Mouse (Mus musculus): ENCODE results near the gene Rnf115. TPM values are rescaled to one million over a fixed set of nuclear protein-coding genes. Genes with fewer than 3 reads are reported as not detected.
A peak's percentile ranks its signal among the peaks of the same experiment; 100 is the strongest.

Rnf115 gene
- polyA plus RNA-seq, 1 experiment from 2014 or later = 66.6 TPM

DNA sequence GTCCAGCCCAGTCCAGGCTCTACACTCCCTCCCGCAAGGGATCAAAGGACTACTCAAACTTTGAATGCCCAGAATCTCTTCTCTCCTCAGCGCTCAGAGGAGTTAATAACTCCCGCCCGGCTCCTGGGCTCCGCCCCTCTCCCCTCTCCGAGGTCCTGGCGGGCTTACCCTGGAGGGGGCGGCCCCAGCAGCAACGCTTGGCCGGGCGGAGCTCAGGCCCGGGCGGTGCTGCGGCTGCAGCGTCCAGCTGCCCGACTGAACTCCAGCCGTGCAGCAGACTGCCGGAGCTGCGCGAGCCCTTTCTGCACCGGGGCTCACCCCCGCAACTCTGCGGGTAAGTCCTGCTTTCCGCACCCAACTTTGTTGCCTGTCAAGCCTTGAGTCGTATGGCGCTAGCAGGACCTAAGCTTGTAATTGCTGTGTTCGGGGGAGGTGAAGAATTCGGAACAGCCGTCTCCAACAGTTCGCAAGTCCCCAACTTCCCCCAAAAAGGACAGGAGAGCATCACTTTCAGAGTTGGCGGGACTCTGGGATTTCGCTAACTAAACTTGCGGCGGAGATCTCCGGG is 31.2 kb upstream of the Rnf115 start, which contains the start of gene Pias3:
Pias3 (plus strand) TSS at position 187 of the 568 bp plus-strand sequence.
- H3K9me3 ChIP-seq = no peaks in the 10 kb centered on the region
- H3K27ac ChIP-seq (replicated peaks) = peak within 1 kb of the TSS; percentile 88
- ATAC-seq (replicated peaks) = peak; percentile 61
- under 1% methylated on average over 35 of the region's 35 CpGs for WGBS
- peak within 1 kb of the TSS; percentile 94 for H3K4me3 ChIP-seq
- peak within 1 kb of the TSS; percentile 82 for H3K9ac ChIP-seq (replicated peaks)
- H3K4me2 ChIP-seq (replicated peaks) = peak within 1 kb of the TSS; percentile 75
- no peaks in the 10 kb centered on the region for H3K27me3 ChIP-seq
- no peaks in the 10 kb centered on the region for H3K36me3 ChIP-seq
- peaks cover 11% of the 10 kb centered on the region for H3K4me1 ChIP-seq

- peak overlapping the region; percentile 75 for H3K4me2 ChIP-seq (replicated peaks)
- H3K9ac ChIP-seq (replicated peaks) = peak overlapping the region; percentile 82
- ATAC-seq (replicated peaks) = peak; percentile 91
- no peaks in the 10 kb centered on the region for H3K9me3 ChIP-seq
- under 1% methylated on average over 85 of the region's 85 CpGs for WGBS
- peaks cover 11% of the 10 kb centered on the region for H3K4me1 ChIP-seq
- no peaks in the 10 kb centered on the region for H3K27me3 ChIP-seq
- peak overlapping the region; percentile 94 for H3K4me3 ChIP-seq
- 0 out of 2 replicates have a peak, but pooled peaks cover 1% of the 10 kb centered on the region for H3K36me3 ChIP-seq
- peak overlapping the region; percentile 88 for H3K27ac ChIP-seq (replicated peaks)
Observed at GRCm38 (mm10) chr3:96696766-96697732, 30.4 kb upstream of the Rnf115 start.

DNA sequence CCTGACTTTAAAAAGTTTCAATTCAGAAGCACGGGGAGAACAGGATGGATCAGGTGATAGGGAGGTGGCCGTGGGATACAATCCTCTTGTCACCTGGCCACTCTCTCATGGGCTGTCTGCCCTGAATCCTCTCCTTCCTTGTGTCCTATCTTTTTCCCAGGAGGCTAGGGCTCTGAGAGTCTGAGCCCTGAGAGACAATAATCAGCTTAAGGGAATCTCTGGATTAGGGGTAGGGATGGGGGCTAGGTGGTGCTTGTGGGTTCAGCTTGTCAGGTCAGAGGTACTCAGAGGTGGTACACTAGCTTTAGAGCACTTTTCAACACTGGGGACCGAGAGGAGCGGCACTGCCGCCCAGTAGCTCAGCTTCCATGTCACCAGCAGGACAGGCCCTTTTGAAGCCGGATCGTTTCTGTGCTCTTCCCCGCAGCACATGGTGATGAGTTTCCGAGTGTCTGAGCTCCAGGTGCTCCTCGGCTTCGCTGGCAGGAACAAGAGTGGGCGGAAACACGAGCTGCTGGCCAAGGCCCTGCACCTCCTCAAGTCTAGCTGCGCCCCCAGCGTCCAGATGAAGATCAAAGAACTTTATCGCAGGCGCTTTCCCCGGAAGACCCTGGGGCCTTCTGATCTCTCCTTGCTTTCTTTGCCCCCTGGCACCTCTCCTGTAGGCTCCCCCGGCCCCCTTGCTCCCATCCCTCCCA is 28.3 kb upstream of the Rnf115 start:
- Histone ChIP-seq H3K27me3 (no peaks in the 10 kb centered on the region), H3K36me3 (peaks cover 8% of the 10 kb centered on the region; the same call in 1 of the 2 replicates), H3K9ac (replicated peaks) (no peak overlapping the region), H3K4me3 (no peak overlapping the region), H3K9me3 (no peaks in the 10 kb centered on the region), H3K4me2 (replicated peaks) (no peak overlapping the region), H3K4me1 (peaks cover 11% of the 10 kb centered on the region), H3K27ac (replicated peaks) (no peak overlapping the region)
- no peak for ATAC-seq (replicated peaks)
- 57% methylated on average over 19 of the region's 19 CpGs for WGBS

GRCm38 (mm10) chr3:96700376-96700775 is 27.1 kb upstream of the Rnf115 start:
- peaks cover 16% of the 10 kb centered on the region for H3K36me3 ChIP-seq
- no peak overlapping the region for H3K4me2 ChIP-seq (replicated peaks)
- peaks cover 11% of the 10 kb centered on the region for H3K4me1 ChIP-seq
- H3K9ac ChIP-seq (replicated peaks) = no peak overlapping the region
- 46% methylated on average over 7 of the region's 7 CpGs for WGBS
- H3K9me3 ChIP-seq = no peaks in the 10 kb centered on the region
- H3K27ac ChIP-seq (replicated peaks) = no peak overlapping the region
- no peak overlapping the region for H3K4me3 ChIP-seq
- no peak for ATAC-seq (replicated peaks)
- no peaks in the 10 kb centered on the region for H3K27me3 ChIP-seq

GRCm38 (mm10) chr3:96701003-96701402 is 26.5 kb upstream of the Rnf115 start:
- Histone ChIP-seq H3K9me3 (no peaks in the 10 kb centered on the region), H3K4me1 (peaks cover 9% of the 10 kb centered on the region), H3K4me2 (replicated peaks) (no peak overlapping the region), H3K4me3 (no peak overlapping the region), H3K27me3 (no peaks in the 10 kb centered on the region), H3K9ac (replicated peaks) (no peak overlapping the region), H3K36me3 (peaks cover 16% of the 10 kb centered on the region), H3K27ac (replicated peaks) (no peak overlapping the region)
- ATAC-seq (replicated peaks) = no peak
- 81% methylated on average over 4 of the region's 4 CpGs for WGBS

DNA sequence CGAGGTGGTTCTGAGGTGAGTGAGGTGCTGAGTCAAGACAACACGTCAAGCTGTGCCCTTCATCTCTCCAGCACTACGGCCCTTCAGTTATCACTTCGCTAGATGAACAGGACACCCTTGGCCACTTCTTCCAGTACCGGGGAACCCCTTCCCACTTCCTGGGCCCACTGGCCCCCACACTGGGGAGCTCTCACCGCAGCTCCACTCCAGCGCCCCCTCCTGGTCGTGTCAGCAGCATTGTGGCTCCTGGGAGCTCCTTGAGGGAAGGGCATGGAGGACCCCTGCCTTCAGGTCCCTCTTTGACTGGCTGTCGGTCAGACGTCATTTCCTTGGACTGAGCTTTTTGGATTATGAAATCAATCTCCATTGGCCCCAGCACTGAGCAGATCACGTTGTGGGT is 22.7 kb upstream of the Rnf115 start:
- 64% methylated on average over 11 of the region's 11 CpGs for WGBS
- H3K9me3 ChIP-seq = no peaks in the 10 kb centered on the region
- no peaks in the 10 kb centered on the region for H3K27me3 ChIP-seq
- H3K36me3 ChIP-seq = peaks cover 16% of the 10 kb centered on the region
- ATAC-seq (replicated peaks) = no peak
- H3K4me1 ChIP-seq = peaks cover 6% of the 10 kb centered on the region; the same call in 1 of the 2 replicates
- no peak overlapping the region for H3K4me3 ChIP-seq
- no peak overlapping the region for H3K9ac ChIP-seq (replicated peaks)
- no peak overlapping the region for H3K4me2 ChIP-seq (replicated peaks)
- no peak overlapping the region for H3K27ac ChIP-seq (replicated peaks)

DNA sequence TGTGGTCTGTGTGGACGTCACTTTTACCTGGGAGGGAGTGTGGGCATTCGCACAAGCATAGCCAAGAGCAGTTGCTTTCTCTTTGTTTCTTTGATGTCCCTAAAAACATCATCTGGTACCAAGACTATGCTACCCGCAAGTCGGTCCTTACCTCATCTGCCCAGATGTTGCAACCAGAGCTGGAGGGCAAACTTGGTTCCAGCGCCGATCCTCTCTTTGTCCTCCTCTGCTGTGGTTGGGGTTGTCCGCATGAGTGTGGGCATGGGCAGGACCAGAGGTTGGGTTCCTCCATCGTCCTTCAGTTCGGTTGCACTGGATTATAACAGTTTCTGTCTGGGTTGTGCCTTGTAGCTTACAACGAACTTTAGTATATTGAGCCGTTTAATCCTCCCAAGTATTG is 21.2 kb upstream of the Rnf115 start:
- ATAC-seq (replicated peaks) = no peak

DNA sequence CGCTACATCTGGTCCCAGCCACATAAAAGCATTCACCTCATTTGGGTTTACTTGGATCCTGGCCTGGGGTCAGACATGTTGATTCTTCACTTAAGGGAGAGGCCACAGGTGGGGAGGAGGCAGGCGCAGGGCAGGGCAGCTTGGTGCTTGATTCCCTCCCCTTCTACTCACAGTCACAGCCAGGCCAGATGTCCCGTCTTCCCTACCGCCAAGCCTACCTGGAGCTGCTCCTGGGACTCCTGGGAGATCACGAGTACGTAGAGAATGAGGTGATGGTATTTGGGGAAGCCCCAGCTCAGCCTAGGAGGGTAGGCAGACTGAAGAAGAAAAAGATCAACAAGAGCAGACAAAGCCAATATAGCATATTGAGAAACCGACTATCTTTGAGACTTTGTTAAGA is 20.5 kb upstream of the Rnf115 start:
- ATAC-seq (replicated peaks) = no peak
- Histone ChIP-seq H3K4me2 (replicated peaks) (no peak overlapping the region), H3K9ac (replicated peaks) (no peak overlapping the region), H3K9me3 (no peaks in the 10 kb centered on the region), H3K27ac (replicated peaks) (no peak overlapping the region), H3K4me1 (peaks cover 6% of the 10 kb centered on the region; the same call in 1 of the 2 replicates), H3K4me3 (no peak overlapping the region), H3K36me3 (peaks cover 34% of the 10 kb centered on the region), H3K27me3 (no peaks in the 10 kb centered on the region)
- WGBS = 80% methylated on average over 7 of the region's 7 CpGs

More for the DNA sequence above, 21.2 kb upstream of the Rnf115 start:
- peaks cover 6% of the 10 kb centered on the region; the same call in 1 of the 2 replicates for H3K4me1 ChIP-seq
- no peaks in the 10 kb centered on the region for H3K27me3 ChIP-seq
- 90% methylated on average over 11 of the region's 11 CpGs for WGBS
- H3K4me2 ChIP-seq (replicated peaks) = no peak overlapping the region
- no peak overlapping the region for H3K4me3 ChIP-seq
- H3K27ac ChIP-seq (replicated peaks) = no peak overlapping the region
- H3K9ac ChIP-seq (replicated peaks) = no peak overlapping the region
- peaks cover 27% of the 10 kb centered on the region for H3K36me3 ChIP-seq
- no peaks in the 10 kb centered on the region for H3K9me3 ChIP-seq

DNA sequence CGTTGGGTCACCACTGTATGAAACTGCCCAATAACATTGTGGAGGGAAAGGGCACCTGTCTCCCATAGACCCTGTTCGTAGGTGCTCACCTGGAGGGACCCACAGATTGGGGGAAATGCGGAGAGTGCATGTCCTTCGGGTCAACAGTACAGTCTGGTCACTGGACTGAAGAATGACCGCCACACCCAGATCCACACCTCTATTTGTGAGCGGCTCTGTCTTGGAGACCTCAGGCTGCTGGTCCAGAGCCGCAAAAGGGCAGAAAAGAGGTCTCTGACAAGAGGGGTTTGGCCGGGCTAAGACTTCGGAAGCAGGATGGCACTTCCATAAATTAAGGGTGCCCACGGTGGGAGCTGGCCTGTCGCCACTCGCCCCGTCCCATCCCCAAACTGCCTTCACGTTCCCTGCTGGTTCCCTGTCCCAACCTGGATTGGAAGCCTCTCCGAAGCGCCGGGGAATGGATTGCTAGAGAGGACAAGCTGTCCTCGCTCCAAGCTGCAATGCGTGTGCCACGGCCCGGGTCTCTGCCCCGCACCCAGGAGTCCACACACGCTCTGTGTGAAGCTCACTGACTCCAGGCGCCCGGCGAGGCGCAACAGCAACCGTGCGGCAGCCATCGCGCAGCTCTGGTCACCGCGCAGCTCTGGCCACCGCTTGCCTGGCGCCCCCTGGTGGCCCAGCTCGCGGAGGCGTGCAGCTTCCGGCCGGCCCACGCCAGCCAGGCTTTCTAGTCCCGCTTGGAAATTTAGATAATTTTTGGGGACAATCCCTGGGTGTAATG is 19.4 kb upstream of the Rnf115 start, which contains the start of gene Nudt17:
Nudt17 (minus strand) TSS at position 660 of the 781 bp plus-strand sequence.
- Histone ChIP-seq H3K4me1 (peaks cover 6% of the 10 kb centered on the region; the same call in 1 of the 2 replicates), H3K4me3 (peak within 1 kb of the TSS; percentile 60), H3K4me2 (replicated peaks) (peak within 1 kb of the TSS; percentile 98), H3K36me3 (peaks cover 38% of the 10 kb centered on the region), H3K9ac (replicated peaks) (peak within 1 kb of the TSS; percentile 81), H3K27me3 (no peaks in the 10 kb centered on the region), H3K27ac (replicated peaks) (no peak within 1 kb of the TSS), H3K9me3 (no peaks in the 10 kb centered on the region)
- 5% methylated on average over 42 of the region's 42 CpGs for WGBS
- ATAC-seq (replicated peaks) = peak; percentile 85

GRCm38 (mm10) chr3:96708684-96709064 is 18.8 kb upstream of the Rnf115 start:
- H3K27ac ChIP-seq (replicated peaks) = no peak overlapping the region
- ATAC-seq (replicated peaks) = no peak; the same call in 1 of the 2 replicates

GRCm38 (mm10) chr3:96714286-96714685 is 13.2 kb upstream of the Rnf115 start:
- peaks cover 54% of the 10 kb centered on the region for H3K36me3 ChIP-seq
- no peak overlapping the region for H3K4me3 ChIP-seq
- H3K27me3 ChIP-seq = no peaks in the 10 kb centered on the region
- no peaks in the 10 kb centered on the region for H3K4me1 ChIP-seq
- no peak for ATAC-seq (replicated peaks)
- no peak overlapping the region for H3K4me2 ChIP-seq (replicated peaks)
- H3K9me3 ChIP-seq = no peaks in the 10 kb centered on the region
- no peak overlapping the region for H3K27ac ChIP-seq (replicated peaks)
- 94% methylated on average over 5 of the region's 5 CpGs for WGBS
- H3K9ac ChIP-seq (replicated peaks) = no peak overlapping the region

More at GRCm38 (mm10) chr3:96708684-96709064, 18.8 kb upstream of the Rnf115 start:
- WGBS = 51% methylated on average over 2 of the region's 2 CpGs
- H3K4me3 ChIP-seq = peak overlapping the region; percentile 60; the same call in 1 of the 2 replicates
- no peaks in the 10 kb centered on the region for H3K27me3 ChIP-seq
- peak overlapping the region; percentile 98 for H3K4me2 ChIP-seq (replicated peaks)
- no peaks in the 10 kb centered on the region for H3K9me3 ChIP-seq
- H3K9ac ChIP-seq (replicated peaks) = peak overlapping the region; percentile 81; the same call in 1 of the 2 replicates
- H3K36me3 ChIP-seq = peaks cover 43% of the 10 kb centered on the region
- H3K4me1 ChIP-seq = peaks cover 6% of the 10 kb centered on the region; the same call in 1 of the 2 replicates

All from forebrain, embryonic 15.5 days (tissue).